Comparison of ENCODE assay signal across 15 mouse cellular contexts in genomic region chr12:82883079-82883478, GRCm38 (mm10).
"Had no signal": no experiment of that assay in that cellular context is flagged by ENCODE, and none has a peak within 500 bp of the region (broad histone marks: within the 10 kb centered on the region; RNA-seq: fewer than 3 reads in every experiment).

No protein-coding gene starts in this region.

- H3K9me3 ChIP-seq: lung, embryonic 15.5 days; megakaryocyte, embryonic 14.5 days; midbrain, embryonic 13.5 days; midbrain, embryonic 15.5 days; neural tube, embryonic 12.5 days had no signal

- H3K4me3 ChIP-seq: lung, embryonic 15.5 days; megakaryocyte, embryonic 14.5 days; midbrain, embryonic 13.5 days; midbrain, embryonic 15.5 days; neural tube, embryonic 12.5 days had no signal

- H3K36me3 ChIP-seq: lung, embryonic 15.5 days; midbrain, embryonic 13.5 days; midbrain, embryonic 15.5 days; neural tube, embryonic 12.5 days had no signal

- DNase-seq: lung, adult 2 months; lung, postnatal 14 days; lung, postnatal 36 days; right cerebral cortex, postnatal 14 days; spleen, adult 18-20 months; thymus, adult 18-20 months; thymus, postnatal 14 days; thymus, postnatal 36 days had no signal

- ATAC-seq: midbrain, embryonic 13.5 days; midbrain, embryonic 15.5 days had no signal

- H3K27ac ChIP-seq: lung, embryonic 15.5 days; macrophage; midbrain, embryonic 13.5 days; midbrain, embryonic 15.5 days; neural tube, embryonic 12.5 days had no signal

- H3K4me2 ChIP-seq: lung, embryonic 15.5 days; midbrain, embryonic 11.5 days; midbrain, embryonic 13.5 days; midbrain, embryonic 15.5 days; neural tube, embryonic 12.5 days had no signal

- H3K4me1 ChIP-seq: lung, embryonic 15.5 days; megakaryocyte, embryonic 14.5 days; midbrain, embryonic 13.5 days; midbrain, embryonic 15.5 days; neural tube, embryonic 12.5 days had no signal

- H3K9ac ChIP-seq: lung, embryonic 15.5 days; midbrain, embryonic 13.5 days; midbrain, embryonic 15.5 days; neural tube, embryonic 12.5 days had no signal

- H3K27me3 ChIP-seq: lung, embryonic 15.5 days; megakaryocyte, embryonic 14.5 days; midbrain, embryonic 13.5 days; midbrain, embryonic 15.5 days; neural tube, embryonic 12.5 days had no signal
